Mouse (Mus musculus): ENCODE data around the gene Ahcy. TPM values are rescaled to one million over a fixed set of nuclear protein-coding genes. Genes with fewer than 3 reads are reported as not detected.
"Not testable (repeated sequence)": the region's sequence is repeated elsewhere in the genome, so short reads cannot be mapped to it uniquely, and the experiment has no call there.

The Ahcy gene
- polyA plus RNA-seq, 1 experiment from 2014 or later = 110 TPM

- Histone ChIP-seq H3K9me3 (no peaks in the 10 kb centered on the region), H3K27ac (no peak overlapping the region), H3K4me1 (replicated peaks) (peaks cover 27% of the 10 kb centered on the region), H3K27me3 (replicated peaks) (no peaks in the 10 kb centered on the region), H3K4me2 (replicated peaks) (peak overlapping the region; percentile 76), H3K4me3 (replicated peaks) (0 out of 2 replicates have a peak overlapping the region, but pooled peaks have one; percentile 67), H3K9ac (peak overlapping the region; percentile 87; the same call in 1 of the 2 replicates), H3K36me3 (0 out of 2 replicates have a peak, but pooled peaks cover 3% of the 10 kb centered on the region)
- WGBS = 82% methylated on average over 8 of the region's 8 CpGs
- no peak for ATAC-seq
These were observed 1.7 kb downstream of the Ahcy start for GRCm38 (mm10) chr2:155072353-155073145.

GRCm38 (mm10) chr2:155071027-155071426, 3.3 kb downstream of the Ahcy start:
- no peak overlapping the region for H3K4me2 ChIP-seq (replicated peaks)
- WGBS = 84% methylated on average over 9 of the region's 9 CpGs

DNA sequence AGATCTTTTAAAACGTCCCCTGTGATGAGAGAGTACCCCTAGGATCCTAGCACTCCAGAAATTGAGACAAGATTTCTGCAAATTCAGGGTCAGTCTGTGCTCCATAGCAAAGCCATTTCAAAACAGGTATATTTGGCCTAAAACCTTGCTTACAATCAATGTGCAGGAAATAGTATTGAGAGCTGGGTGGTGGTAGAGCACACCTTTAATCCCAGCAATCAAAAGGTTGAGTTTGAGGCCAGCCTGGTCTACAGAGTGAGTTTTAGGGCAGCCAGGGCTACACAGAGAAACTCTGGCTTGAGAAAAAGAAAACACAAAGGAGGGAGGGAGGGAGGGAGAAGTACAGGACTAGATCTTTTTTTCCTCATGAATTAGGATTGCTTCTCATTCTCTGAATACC, 16.9 kb downstream of the Ahcy start:
- no peak overlapping the region for H3K9ac ChIP-seq
- no peaks in the 10 kb centered on the region for H3K9me3 ChIP-seq
- H3K36me3 ChIP-seq = peaks cover 18% of the 10 kb centered on the region
- no peak for ATAC-seq
- no peak overlapping the region for H3K4me3 ChIP-seq (replicated peaks)
- H3K27me3 ChIP-seq (replicated peaks) = no peaks in the 10 kb centered on the region
- H3K4me1 ChIP-seq (replicated peaks) = 0 out of 2 replicates have a peak, but pooled peaks cover 2% of the 10 kb centered on the region
- no peak overlapping the region for H3K4me2 ChIP-seq (replicated peaks)
- H3K27ac ChIP-seq = 0 out of 2 replicates have a peak overlapping the region, but pooled peaks have one; percentile 68
- 71% methylated on average over 1 of the region's 1 CpGs for WGBS

More at GRCm38 (mm10) chr2:155071027-155071426, 3.3 kb downstream of the Ahcy start:
- H3K27ac ChIP-seq = no peak overlapping the region
- H3K9me3 ChIP-seq = no peaks in the 10 kb centered on the region
- H3K9ac ChIP-seq = no peak overlapping the region
- H3K36me3 ChIP-seq = peaks cover 10% of the 10 kb centered on the region; the same call in 1 of the 2 replicates
- H3K4me1 ChIP-seq (replicated peaks) = peaks cover 27% of the 10 kb centered on the region
- ATAC-seq = no peak
- H3K4me3 ChIP-seq (replicated peaks) = no peak overlapping the region
- H3K27me3 ChIP-seq (replicated peaks) = no peaks in the 10 kb centered on the region

DNA sequence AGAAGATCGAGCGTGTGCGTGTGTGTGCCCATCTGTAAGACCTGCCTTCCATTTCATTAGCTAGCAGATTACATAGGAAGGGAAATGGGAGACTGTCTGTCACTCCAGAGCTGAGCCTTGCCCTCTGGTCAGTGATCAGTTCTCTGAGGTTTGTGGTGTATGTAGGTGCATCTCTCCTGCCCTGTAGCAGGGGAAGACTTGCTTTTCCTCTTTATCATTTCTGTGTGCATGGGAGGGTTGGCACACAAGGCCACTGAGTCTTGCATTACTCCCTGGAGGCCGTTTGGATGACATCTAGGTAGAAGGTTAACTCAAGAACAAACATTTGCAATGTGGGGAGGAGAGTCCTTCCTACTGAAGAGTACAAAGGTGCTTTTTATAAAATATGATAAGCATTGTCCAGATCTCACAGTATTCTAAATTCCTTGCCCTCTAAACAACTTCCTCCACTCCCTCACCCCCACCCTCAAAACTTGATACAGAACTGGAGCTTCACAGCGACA, 18.2 kb downstream of the Ahcy start:
- peak; percentile 76 for ATAC-seq
- H3K4me3 ChIP-seq (replicated peaks) = no peak overlapping the region
- WGBS = 55% methylated on average over 5 of the region's 5 CpGs
- no peak overlapping the region for H3K4me2 ChIP-seq (replicated peaks)
- H3K36me3 ChIP-seq = peaks cover 11% of the 10 kb centered on the region
- no peaks in the 10 kb centered on the region for H3K9me3 ChIP-seq
- H3K4me1 ChIP-seq (replicated peaks) = peaks cover 11% of the 10 kb centered on the region
- no peaks in the 10 kb centered on the region for H3K27me3 ChIP-seq (replicated peaks)
- H3K9ac ChIP-seq = no peak overlapping the region
- peak overlapping the region; percentile 73 for H3K27ac ChIP-seq

DNA sequence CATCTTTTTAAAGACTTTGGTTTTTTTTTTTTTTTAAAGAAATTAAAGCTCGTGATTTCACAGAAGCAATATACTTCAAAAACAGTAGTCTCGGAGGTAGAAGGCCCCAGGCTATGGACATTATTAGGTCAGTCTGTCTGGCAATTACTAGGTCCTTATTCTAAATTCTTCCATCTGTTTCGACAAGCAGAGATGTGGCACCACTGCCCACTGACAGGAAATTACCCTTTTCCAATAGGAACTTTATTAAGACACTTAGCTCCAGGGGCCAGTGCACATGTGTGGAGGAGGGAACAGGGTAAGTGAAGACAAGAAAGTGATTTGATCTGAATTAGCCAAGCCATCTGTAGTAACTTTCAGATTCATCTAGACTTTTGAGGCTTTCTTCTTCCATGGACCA, 19.6 kb downstream of the Ahcy start:
- no peak for ATAC-seq
- WGBS = 80% methylated on average over 3 of the region's 3 CpGs
- Histone ChIP-seq H3K4me3 (replicated peaks) (no peak overlapping the region), H3K36me3 (peaks cover 3% of the 10 kb centered on the region; the same call in 1 of the 2 replicates), H3K4me2 (replicated peaks) (no peak overlapping the region), H3K4me1 (replicated peaks) (peaks cover 16% of the 10 kb centered on the region), H3K9ac (no peak overlapping the region), H3K27me3 (replicated peaks) (no peaks in the 10 kb centered on the region), H3K9me3 (no peaks in the 10 kb centered on the region), H3K27ac (no peak overlapping the region)

DNA sequence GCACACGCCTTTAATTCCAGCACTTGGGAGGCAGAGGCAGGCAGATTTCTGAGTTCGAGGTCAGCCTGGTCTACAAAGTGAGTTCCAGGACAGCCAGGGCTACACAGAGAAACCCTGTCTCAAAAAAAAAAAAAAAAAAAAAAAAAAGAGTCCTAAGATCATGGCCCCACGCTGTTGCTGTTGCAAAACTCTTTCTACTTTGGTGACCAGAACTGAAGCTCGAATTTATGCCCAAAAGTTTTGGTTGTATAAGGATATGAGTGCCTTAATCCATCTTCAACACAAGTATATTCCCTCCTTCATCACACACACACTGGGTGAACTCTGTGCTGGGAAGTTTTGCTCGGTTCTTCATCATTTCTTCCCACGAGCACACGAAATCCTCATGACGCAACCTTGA, 20.8 kb downstream of the Ahcy start:
- not testable (repeated sequence) for H3K27ac ChIP-seq; H3K9me3 ChIP-seq; ATAC-seq; H3K27me3 ChIP-seq (replicated peaks); H3K9ac ChIP-seq; H3K36me3 ChIP-seq; H3K4me3 ChIP-seq (replicated peaks); H3K4me2 ChIP-seq (replicated peaks)
- WGBS = 90% methylated on average over 8 of the region's 8 CpGs
- H3K4me1 ChIP-seq (replicated peaks) = peaks cover 16% of the 10 kb centered on the region

DNA sequence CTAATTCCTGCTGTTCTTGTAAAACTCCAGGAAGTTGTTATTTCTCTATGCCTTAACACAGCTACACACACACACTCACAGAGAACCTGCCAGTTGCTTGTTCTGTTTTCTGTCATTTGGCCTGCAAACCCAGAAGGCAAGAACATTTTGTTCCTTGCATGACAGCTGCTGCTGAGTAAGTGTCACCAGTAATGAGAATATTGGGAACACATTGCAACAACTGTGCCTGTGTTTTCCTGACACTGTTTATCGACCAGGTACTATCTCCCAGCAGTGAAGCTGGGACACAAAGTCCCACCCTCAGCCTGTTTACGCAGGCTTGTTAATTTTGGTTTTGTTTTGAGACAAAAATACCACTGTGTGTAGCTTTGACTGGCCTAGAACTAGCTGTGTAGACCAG, 21.6 kb downstream of the Ahcy start:
- peaks cover 16% of the 10 kb centered on the region for H3K4me1 ChIP-seq (replicated peaks)
- H3K9me3 ChIP-seq = no peaks in the 10 kb centered on the region
- whole genome bisulfite sequencing = 65% methylated on average over 2 of the region's 2 CpGs
- no peaks in the 10 kb centered on the region for H3K36me3 ChIP-seq
- peak overlapping the region; percentile 49; the same call in 1 of the 2 replicates for H3K27ac ChIP-seq
- no peak overlapping the region for H3K9ac ChIP-seq
- no peaks in the 10 kb centered on the region for H3K27me3 ChIP-seq (replicated peaks)
- no peak for ATAC-seq
- no peak overlapping the region for H3K4me3 ChIP-seq (replicated peaks)
- H3K4me2 ChIP-seq (replicated peaks) = no peak overlapping the region

- peak overlapping the region; percentile 50 for H3K9ac ChIP-seq
- H3K9me3 ChIP-seq = no peaks in the 10 kb centered on the region
- peak overlapping the region; percentile 89 for H3K4me2 ChIP-seq (replicated peaks)
- 15% methylated on average over 9 of the region's 9 CpGs for WGBS
- no peaks in the 10 kb centered on the region for H3K36me3 ChIP-seq
- peak overlapping the region; percentile 47 for H3K4me3 ChIP-seq (replicated peaks)
- H3K27ac ChIP-seq = peak overlapping the region; percentile 86
- no peaks in the 10 kb centered on the region for H3K27me3 ChIP-seq (replicated peaks)
- ATAC-seq = peak; percentile 19; the same call in 1 of the 2 replicates
- peaks cover 16% of the 10 kb centered on the region for H3K4me1 ChIP-seq (replicated peaks)
These were observed 22.5 kb downstream of the Ahcy start for GRCm38 (mm10) chr2:155051622-155052351.

- peak overlapping the region; percentile 86 for H3K27ac ChIP-seq
- WGBS = 1% methylated on average over 45 of the region's 45 CpGs
- peak; percentile 96 for ATAC-seq
- peak overlapping the region; percentile 63 for H3K9ac ChIP-seq
- H3K4me3 ChIP-seq (replicated peaks) = peak overlapping the region; percentile 47
- H3K4me1 ChIP-seq (replicated peaks) = peaks cover 15% of the 10 kb centered on the region
- H3K27me3 ChIP-seq (replicated peaks) = no peaks in the 10 kb centered on the region
- no peaks in the 10 kb centered on the region for H3K36me3 ChIP-seq
- peak overlapping the region; percentile 89 for H3K4me2 ChIP-seq (replicated peaks)
- no peaks in the 10 kb centered on the region for H3K9me3 ChIP-seq
These were observed 23.6 kb downstream of the Ahcy start for GRCm38 (mm10) chr2:155050504-155051236.

DNA sequence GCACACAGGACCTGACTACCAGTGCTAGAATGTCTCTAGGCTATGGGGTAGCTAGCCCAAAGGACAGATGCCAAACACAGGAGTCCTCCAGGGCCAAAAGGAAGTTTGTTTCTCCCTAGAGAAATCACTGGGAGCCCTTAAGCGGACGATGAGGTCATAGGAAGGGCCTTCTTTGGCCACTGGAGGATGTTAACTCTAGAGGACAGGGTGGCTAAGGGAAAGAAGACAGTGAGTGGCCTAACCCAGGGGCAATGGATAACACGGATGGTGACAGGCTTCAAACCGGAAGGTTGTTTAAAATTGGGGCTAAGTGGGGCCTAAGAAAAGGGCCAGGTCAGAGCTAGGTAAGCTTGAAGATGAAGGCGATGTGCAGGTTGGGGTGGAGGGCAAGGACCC, 24.2 kb downstream of the Ahcy start:
- Histone ChIP-seq H3K36me3 (no peaks in the 10 kb centered on the region), H3K9ac (peak overlapping the region; percentile 63), H3K27ac (peak overlapping the region; percentile 85; the same call in 1 of the 2 replicates), H3K9me3 (no peaks in the 10 kb centered on the region), H3K27me3 (replicated peaks) (no peaks in the 10 kb centered on the region), H3K4me2 (replicated peaks) (peak overlapping the region; percentile 89), H3K4me1 (replicated peaks) (peaks cover 15% of the 10 kb centered on the region), H3K4me3 (replicated peaks) (peak overlapping the region; percentile 47)
- 16% methylated on average over 5 of the region's 5 CpGs for WGBS
- ATAC-seq = peak; percentile 20

GRCm38 (mm10) chr2:155047452-155048178, 26.7 kb downstream of the Ahcy start:
- Histone ChIP-seq H3K27me3 (replicated peaks) (no peaks in the 10 kb centered on the region), H3K9me3 (no peaks in the 10 kb centered on the region), H3K36me3 (no peaks in the 10 kb centered on the region), H3K9ac (no peak overlapping the region), H3K27ac (no peak overlapping the region), H3K4me3 (replicated peaks) (no peak overlapping the region), H3K4me2 (replicated peaks) (no peak overlapping the region), H3K4me1 (replicated peaks) (peaks cover 15% of the 10 kb centered on the region)
- no peak for ATAC-seq
- WGBS = 52% methylated on average over 7 of the region's 7 CpGs
